Mouse (Mus musculus) cerebellum, adult 2 months (tissue): ENCODE data around the gene Glipr1.

Source experiments
- CTCF ChIP-seq: fragments of 200-500 bp; IDR thresholded peaks from 2 replicates; pipeline ENCODE4 v1.5.1; 2011; ENCODE audit warnings: low read depth, mild to moderate bottlenecking, control low read depth, low read length, moderate library complexity, borderline replicate concordance; ENCODE audit not compliant: insufficient read depth
- POLR2A ChIP-seq: fragments of 200-500 bp; IDR thresholded peaks from 2 replicates; pipeline ENCODE4 v1.6.1; 2011; ENCODE audit warnings: low read length, control low read depth, borderline replicate concordance; ENCODE audit not compliant: insufficient read depth

- TF ChIP-seq CTCF (no peak), POLR2A (no peak)
Observed at GRCm38 (mm10) chr10:111986453-111986852, 16.0 kb downstream of the Glipr1 start.
